Mouse (Mus musculus): ENCODE measurements around the gene Camp. TPM values are rescaled to one million over a fixed set of nuclear protein-coding genes. Genes with fewer than 3 reads are reported as not detected.

Gene Camp
- polyA plus RNA-seq, 1 experiment from 2014 or later = 1.1 TPM

Small RNA genes lying within 50 kb of the gene (microRNA-seq; reads per million reads assigned to microRNA genes)
- gene Mir7089 = 2.6 reads per million, percentile 2 among the genes with 10 or more reads in this experiment

Other genes starting within 250 kb of the Camp start
- not detected in 2 replicates for gene Fbxw24, start 223.6 kb downstream of the Camp start, polyA plus RNA-seq (2014; fragmentation: Nextera tagmentation; extraction: Ambion mirVana)
- not detected in 2 replicates for gene Fbxw25, start 185.0 kb downstream of the Camp start, polyA plus RNA-seq (2014; fragmentation: Nextera tagmentation; extraction: Ambion mirVana)
- gene Fbxw18, start 146.9 kb downstream of the Camp start, polyA plus RNA-seq (2014; fragmentation: Nextera tagmentation; extraction: Ambion mirVana) = not detected in 2 replicates
- not detected in 2 replicates for gene Fbxw26, start 103.5 kb downstream of the Camp start, polyA plus RNA-seq (2014; fragmentation: Nextera tagmentation; extraction: Ambion mirVana)
- gene Fbxw27, start 58.9 kb downstream of the Camp start, polyA plus RNA-seq (2014; fragmentation: Nextera tagmentation; extraction: Ambion mirVana) = not detected in 2 replicates
- gene Spink8, start 37.3 kb downstream of the Camp start, polyA plus RNA-seq (2014; fragmentation: Nextera tagmentation; extraction: Ambion mirVana) = not detected in 2 replicates
- 83.9 and 87.2 TPM in 2 replicates for gene Nme6, start 16.9 kb downstream of the Camp start, polyA plus RNA-seq (2014; fragmentation: Nextera tagmentation; extraction: Ambion mirVana)
- 35.4 and 37.9 TPM in 2 replicates for gene Cdc25a, start 26.0 kb upstream of the Camp start, polyA plus RNA-seq (2014; fragmentation: Nextera tagmentation; extraction: Ambion mirVana)
- 116 and 129 TPM in 2 replicates for gene Map4, start 81.8 kb upstream of the Camp start, polyA plus RNA-seq (2014; fragmentation: Nextera tagmentation; extraction: Ambion mirVana)